7 mouse cellular contexts compared by ENCODE assay signal in the genomic region with DNA sequence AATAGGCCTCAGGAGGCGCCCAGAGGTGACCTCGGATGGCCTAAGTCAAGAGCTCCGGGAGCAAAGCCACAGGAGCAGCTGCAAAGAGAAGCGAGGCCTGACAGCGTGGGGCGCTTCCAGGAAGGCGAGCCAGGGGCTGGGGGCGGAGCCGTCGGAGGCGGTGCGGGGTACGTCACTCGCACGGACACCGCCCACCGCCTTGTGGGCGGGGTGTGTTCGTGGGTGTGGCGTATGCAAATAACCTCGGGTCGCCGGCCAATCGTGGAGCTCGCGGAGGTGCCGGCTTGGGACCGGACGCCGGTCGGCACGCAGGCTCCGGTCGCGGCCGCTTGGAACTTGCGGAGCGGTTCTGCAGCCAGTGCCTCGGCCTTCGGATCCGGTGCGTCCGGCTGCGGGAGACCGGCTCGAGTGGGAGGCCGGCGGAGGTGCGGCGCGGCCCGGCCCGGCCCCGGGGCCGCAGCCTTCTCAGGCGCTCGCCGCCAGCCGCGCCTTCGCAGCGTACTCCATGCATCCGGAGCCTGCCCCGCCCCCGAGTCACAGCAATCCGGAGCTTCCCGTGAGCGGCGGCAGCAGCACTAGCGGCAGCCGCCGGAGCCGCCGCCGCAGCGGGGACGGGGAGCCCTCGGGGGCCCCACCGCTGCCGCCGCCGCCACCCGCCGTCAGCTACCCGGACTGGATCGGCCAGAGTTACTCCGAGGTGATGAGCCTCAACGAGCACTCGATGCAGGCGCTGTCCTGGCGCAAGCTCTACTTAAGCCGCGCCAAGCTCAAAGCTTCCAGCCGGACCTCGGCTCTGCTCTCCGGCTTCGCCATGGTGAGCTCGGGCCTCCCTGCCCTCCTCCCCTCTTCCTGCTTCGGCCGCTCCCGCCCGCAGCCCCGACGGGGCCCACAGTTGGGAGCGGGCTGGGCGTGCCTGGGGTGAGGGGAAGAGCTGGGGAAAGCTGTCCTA. TPM values are rescaled to one million over a fixed set of nuclear protein-coding genes. Genes with fewer than 3 reads are reported as not detected.
DNase-seq lines count a peak whose midpoint lies in the region; ATAC-seq lines count a peak whose summit lies in the region.

A gene (plus strand): TSS at position 322 of the 949 bp plus-strand sequence.

- under 1% methylated on average over 103 of the region's 106 CpGs for WGBS in intestine, embryonic 15.5 days
- under 1% methylated on average over 91 of the region's 106 CpGs for WGBS in midbrain, embryonic 10.5 days

- peak within 1 kb of the TSS; percentile 78 for H3K9ac ChIP-seq in intestine, embryonic 15.5 days

- H3K27me3 ChIP-seq in intestine, embryonic 15.5 days (replicated peaks): no peaks in the 10 kb centered on the region
- H3K27me3 ChIP-seq in midbrain, embryonic 10.5 days (ENCODE audit: low read depth, poor library complexity, severe bottlenecking): peaks cover 9% of the 10 kb centered on the region

- DNase-seq in adrenal gland, adult 2 months: peak; percentile 99
- peak; percentile 97 for DNase-seq in embryo, embryonic 11.5 days (ENCODE audit: low read depth, low spot score)
- DNase-seq in gastrocnemius, postnatal 36 days: peak; percentile 98 to 99
- DNase-seq in left cerebral cortex, postnatal 25 days (ENCODE audit: low spot score in 2 of 2): peak; percentile 96 to 97
- peak; percentile 98 for DNase-seq in midbrain, embryonic 10.5 days (ENCODE audit: low spot score)
- peak; percentile 89 for DNase-seq in right cerebral cortex, postnatal 4 days

- peaks cover 28% of the 10 kb centered on the region for H3K4me1 ChIP-seq in intestine, embryonic 15.5 days (replicated peaks)
- H3K4me1 ChIP-seq in midbrain, embryonic 10.5 days: peaks cover 53% of the 10 kb centered on the region

- peak within 1 kb of the TSS; percentile 72 for H3K4me3 ChIP-seq in intestine, embryonic 15.5 days (replicated peaks)
- H3K4me3 ChIP-seq in midbrain, embryonic 10.5 days: peak within 1 kb of the TSS; percentile 73

- peak; percentile 95 for ATAC-seq in intestine, embryonic 15.5 days

- peak within 1 kb of the TSS; percentile 95 for H3K27ac ChIP-seq in intestine, embryonic 15.5 days
- H3K27ac ChIP-seq in midbrain, embryonic 10.5 days (replicated peaks): peak within 1 kb of the TSS; percentile 91

- peak within 1 kb of the TSS; percentile 74 for H3K4me2 ChIP-seq in intestine, embryonic 15.5 days (replicated peaks)

- H3K9me3 ChIP-seq in intestine, embryonic 15.5 days: no peaks in the 10 kb centered on the region
- no peaks in the 10 kb centered on the region for H3K9me3 ChIP-seq in midbrain, embryonic 10.5 days (replicated peaks)

- no peaks in the 10 kb centered on the region for H3K36me3 ChIP-seq in intestine, embryonic 15.5 days
- H3K36me3 ChIP-seq in midbrain, embryonic 10.5 days: peaks cover 8% of the 10 kb centered on the region; the same call in 1 of the 2 replicates

- intact Hi-C loops in gastrocnemius, postnatal 36 days (cut with DNase I): loop anchor here (5.0 kb wide), 1 partner anchor 122 kb away; no protein-coding TSS in a partner anchor
- intact Hi-C loops in left cerebral cortex, postnatal 25 days (cut with DNase I): loop anchor here (2.0 to 5.0 kb wide), 3 partner anchors 32 to 88 kb away; a partner anchor contains a TSS

RNA-seq across cellular contexts. Expression of the gene that starts here (rescaled TPM):
- total RNA-seq in adrenal gland, adult 2 months (2021): 10 to 100 TPM in 1 of 2 experiments, 1 to 10 TPM in 1; 9.8 to 13.6 TPM
- polyA plus RNA-seq in adrenal gland, adult 2 months (2012; rRNA removed): 56.8 and 67.8 TPM in 2 replicates
- 10 to 100 TPM; 35.9 to 39.1 TPM for total RNA-seq in gastrocnemius, postnatal 36 days (2021)
- 18.9 and 19.3 TPM in 2 replicates for polyA plus RNA-seq in intestine, embryonic 15.5 days (2015; fragmentation: Nextera tagmentation; extraction: Ambion mirVana)
- 10 to 100 TPM in 1 of 2 experiments, 1 to 10 TPM in 1; 8.3 to 10.3 TPM for total RNA-seq in left cerebral cortex, postnatal 25 days (2021)
- polyA plus RNA-seq in midbrain, embryonic 10.5 days (2016; fragmentation: Nextera tagmentation; extraction: Ambion mirVana): 8.7 and 10.3 TPM in 2 replicates

Comparison
In these comparisons a context has a peak if more than half of its experiments do, and no peak if none do; other contexts are left out.
1. Peak in every context shown above with its lines: DNase-seq, ATAC-seq, H3K4me3 ChIP-seq and H3K27ac ChIP-seq.